In genomic region chr12:110078081-110078505, GRCm38 (mm10) we compare ENCODE assay signal across 11 mouse cellular contexts.
DNase-seq lines count a peak whose midpoint lies in the region; TF ChIP-seq lines count a peak whose summit lies in the region.
"Had no signal": no experiment of that assay in that cellular context is flagged by ENCODE, and none has a peak within 500 bp of the region (broad histone marks: within the 10 kb centered on the region; RNA-seq: fewer than 3 reads in every experiment).

No protein-coding gene starts in this region.

- TF ChIP-seq CTCF in brain, embryonic 14.5 days (IDR thresholded peaks at IDR 0.05; ENCODE audit: borderline replicate concordance, extremely low read depth, insufficient read depth, insufficient read length) = no peak
- TF ChIP-seq CTCF in kidney, adult 2 months (conservative IDR thresholded peaks at IDR 0.05; ENCODE audit: insufficient read depth, insufficient read length, low read depth, low read length) = no peak

- DNase-seq in adrenal gland, adult (ENCODE audit: inconsistent age in 2 of 2, low spot score in 1 of 2) = peak; percentile 86 to 94
- peak; percentile 9 for DNase-seq in brain, embryonic 14.5 days (ENCODE audit: low read depth)
- peak; percentile 63 for DNase-seq in kidney, adult 2 months
- peak; percentile 34 for DNase-seq in lung, postnatal 25 days (ENCODE audit: low spot score)
- no peak for DNase-seq in left cerebral cortex, postnatal 10 days (ENCODE audit: extremely low spot score in 1 of 2, low spot score in 2 of 2)
- DNase-seq in cerebellum, adult 18-20 months = no peak
- no peak for DNase-seq in natural killer cell, adult 2 months (ENCODE audit: low spot score in 2 of 2)
- DNase-seq in cerebellum, adult 11 months = no peak
- DNase-seq: thymus, adult 18-20 months had no signal

- intact Hi-C loops in left cerebral cortex, postnatal 10 days (cut with DNase I) = no loop called here

- no peaks in the 10 kb centered on the region for H3K36me3 ChIP-seq in kidney, adult 2 months (ENCODE audit: control insufficient read depth, insufficient read depth, low read length)
- H3K36me3 ChIP-seq: embryonic facial prominence, embryonic 12.5 days; heart, embryonic 13.5 days had no signal

- no peaks in the 10 kb centered on the region for H3K27me3 ChIP-seq in kidney, adult 2 months (replicated peaks; ENCODE audit: control insufficient read depth, insufficient read depth, low read length)
- H3K27me3 ChIP-seq: embryonic facial prominence, embryonic 12.5 days; heart, embryonic 13.5 days had no signal

- H3K27ac ChIP-seq in kidney, adult 2 months (ENCODE audit: insufficient read depth, low read depth, low read length) = no peak overlapping the region; the same call in 1 of the 2 replicates
- H3K27ac ChIP-seq: embryonic facial prominence, embryonic 12.5 days; heart, embryonic 13.5 days had no signal

- TF ChIP-seq POLR2A in brain, embryonic 14.5 days (IDR thresholded peaks at IDR 0.05; ENCODE audit: borderline replicate concordance, extremely low read depth, insufficient read depth, insufficient read length, poor library complexity, severe bottlenecking) = no peak
- TF ChIP-seq POLR2A in kidney, adult 2 months (IDR thresholded peaks at IDR 0.05; ENCODE audit: low read depth, low read length) = no peak

- H3K4me1 ChIP-seq in kidney, adult 2 months (ENCODE audit: control insufficient read depth, insufficient read depth, low read length) = 0 out of 2 replicates have a peak, but pooled peaks cover 3% of the 10 kb centered on the region

- no peak overlapping the region for H3K4me3 ChIP-seq in kidney, adult 2 months (ENCODE audit: insufficient read depth, low read depth, low read length)
- H3K4me3 ChIP-seq: embryonic facial prominence, embryonic 12.5 days; heart, embryonic 13.5 days had no signal

- 31% methylated on average over 13 of the region's 13 CpGs for WGBS in kidney, adult 2 months

Comparison
In these comparisons a context has a peak if more than half of its experiments do, and no peak if none do; other contexts are left out.
1. DNase-seq: peak in adrenal gland, adult (2 of 2), brain, embryonic 14.5 days (single experiment), kidney, adult 2 months (single experiment) and lung, postnatal 25 days (single experiment); none in left cerebral cortex, postnatal 10 days (0 of 2), cerebellum, adult 18-20 months (0 of 2), natural killer cell, adult 2 months (0 of 2) and cerebellum, adult 11 months (single experiment).